Mouse (Mus musculus): Measurements from ENCODE around the gene Napa. TPM values are rescaled to one million over a fixed set of nuclear protein-coding genes. Genes with fewer than 3 reads are reported as not detected.
A peak's percentile ranks its signal among the peaks of the same experiment; 100 is the strongest.

Gene Napa
- polyA plus RNA-seq, 1 experiment from 2014 or later: 136 TPM

DNA sequence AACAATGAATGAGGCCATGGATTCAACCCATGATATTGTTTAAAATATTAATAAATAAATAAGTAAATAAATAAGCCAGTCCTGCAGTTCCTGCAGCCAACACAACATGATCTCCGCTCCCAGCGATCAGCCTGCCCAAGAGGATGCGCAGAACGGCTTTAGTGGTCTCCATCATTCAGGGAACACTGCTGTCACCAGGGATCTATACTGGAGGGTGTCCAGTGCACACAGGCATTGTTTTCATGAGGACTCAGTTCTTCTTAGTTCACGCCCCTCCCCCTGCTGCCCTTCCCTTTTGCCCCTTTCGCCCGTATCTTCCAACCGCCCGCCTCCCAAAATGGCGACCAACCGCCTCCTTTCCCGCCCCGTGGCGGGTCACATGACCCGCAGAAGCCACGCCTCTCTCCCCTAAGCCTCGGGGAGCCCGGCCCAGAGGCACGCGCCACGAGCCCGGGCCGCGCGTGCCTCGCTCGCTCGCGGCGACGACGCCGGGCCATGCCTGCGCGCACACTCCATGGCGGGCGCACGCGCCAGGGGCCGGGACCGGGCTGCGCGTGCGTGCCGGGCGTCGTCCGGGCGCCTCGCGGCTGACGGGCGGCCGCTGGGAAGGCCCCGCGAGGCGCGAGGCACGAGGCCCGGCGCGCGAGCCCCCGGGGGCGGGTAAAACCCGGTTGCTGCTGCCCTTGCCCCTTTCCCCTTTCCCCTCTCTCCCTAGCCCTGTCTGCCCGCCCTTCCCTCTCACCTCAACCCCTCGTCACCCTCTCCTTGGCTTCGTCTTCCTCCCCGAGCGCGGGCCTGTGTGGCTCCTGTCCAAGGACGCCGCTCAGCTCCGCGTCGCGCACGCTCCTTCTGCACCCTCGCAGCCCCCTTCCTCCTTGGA is 36.8 kb upstream of the Napa start, which contains the start of gene Zfp541:
Gene Zfp541, plus strand, starts transcription at position 596 of the 880 bp plus-strand sequence.
- Histone ChIP-seq H3K9me3 (ENCODE audit: control insufficient read depth, low read length) (no peaks in the 10 kb centered on the region), H3K4me2 (replicated peaks; ENCODE audit: low read depth) (no peak within 1 kb of the TSS), H3K4me1 (replicated peaks; ENCODE audit: control insufficient read depth, insufficient read depth) (no peaks in the 10 kb centered on the region), H3K36me3 (ENCODE audit: control insufficient read depth, insufficient read depth, low read length) (no peaks in the 10 kb centered on the region), H3K4me3 (ENCODE audit: low read depth, low read length) (0 out of 2 replicates have a peak within 1 kb of the TSS, but pooled peaks have one; percentile 6), H3K9ac (ENCODE audit: low read length) (no peak within 1 kb of the TSS), H3K27me3 (ENCODE audit: control insufficient read depth, insufficient read depth, low read length) (no peaks in the 10 kb centered on the region), H3K27ac (replicated peaks) (no peak within 1 kb of the TSS)
- WGBS: 46% methylated on average over 57 of the region's 80 CpGs
- TF ChIP-seq EP300 (optimal IDR thresholded peaks at IDR 0.05) (no peak), CTCF (IDR thresholded peaks at IDR 0.05; ENCODE audit: low read depth) (no peak)
- ATAC-seq (ENCODE audit: low FRiP score, low TSS enrichment): no peak
- DNase-seq (ENCODE audit: low spot score): no peak

- Histone ChIP-seq H3K9me3 (ENCODE audit: control insufficient read depth, low read length) (no peaks in the 10 kb centered on the region), H3K4me1 (replicated peaks; ENCODE audit: control insufficient read depth, insufficient read depth) (no peaks in the 10 kb centered on the region), H3K9ac (ENCODE audit: low read length) (no peak overlapping the region), H3K27ac (replicated peaks) (no peak overlapping the region), H3K4me2 (replicated peaks; ENCODE audit: low read depth) (no peak overlapping the region), H3K36me3 (ENCODE audit: control insufficient read depth, insufficient read depth, low read length) (no peaks in the 10 kb centered on the region), H3K4me3 (ENCODE audit: low read depth, low read length) (no peak overlapping the region), H3K27me3 (ENCODE audit: control insufficient read depth, insufficient read depth, low read length) (no peaks in the 10 kb centered on the region)
- ATAC-seq (ENCODE audit: low FRiP score, low TSS enrichment) (no peak), DNase-seq (ENCODE audit: low spot score) (no peak)
- WGBS: 73% methylated on average over 15 of the region's 15 CpGs
- TF ChIP-seq EP300 (optimal IDR thresholded peaks at IDR 0.05) (no peak), CTCF (IDR thresholded peaks at IDR 0.05; ENCODE audit: low read depth) (no peak)
These were observed 36.2 kb upstream of the Napa start for GRCm38 (mm10) chr7:16062099-16062420.

DNA sequence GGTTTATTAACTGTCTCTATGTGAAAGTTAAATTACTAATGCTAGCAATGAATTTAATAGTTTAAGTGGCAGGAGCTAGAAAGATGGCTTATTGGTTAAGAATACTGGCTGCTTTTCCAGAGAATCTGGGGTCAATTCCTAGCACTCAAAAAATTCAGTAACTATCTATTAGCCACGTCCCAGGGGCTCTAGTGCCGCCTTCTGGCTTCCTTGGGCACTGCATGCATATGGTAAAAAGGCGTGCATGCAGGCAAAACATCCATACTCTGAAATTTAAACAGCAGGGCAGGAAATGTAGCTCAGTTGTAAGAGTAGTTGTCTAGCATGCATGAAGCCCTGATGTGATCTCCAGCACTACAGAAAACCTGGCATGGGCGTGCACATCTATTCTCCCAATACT is 34.8 kb upstream of the Napa start:
- Histone ChIP-seq H3K4me1 (replicated peaks; ENCODE audit: control insufficient read depth, insufficient read depth) (no peaks in the 10 kb centered on the region), H3K9me3 (ENCODE audit: control insufficient read depth, low read length) (no peaks in the 10 kb centered on the region)
- DNase-seq (ENCODE audit: low spot score): no peak

GRCm38 (mm10) chr7:16070846-16071245 is 27.4 kb upstream of the Napa start:
- ATAC-seq (ENCODE audit: low FRiP score, low TSS enrichment) (no peak), DNase-seq (ENCODE audit: low spot score) (no peak)
- no peak overlapping the region for H3K4me3 ChIP-seq (ENCODE audit: low read depth, low read length)
- H3K27me3 ChIP-seq (ENCODE audit: control insufficient read depth, insufficient read depth, low read length): no peaks in the 10 kb centered on the region
- H3K9me3 ChIP-seq (ENCODE audit: control insufficient read depth, low read length): no peaks in the 10 kb centered on the region
- no peak overlapping the region for H3K9ac ChIP-seq (ENCODE audit: low read length)
- H3K36me3 ChIP-seq (ENCODE audit: control insufficient read depth, insufficient read depth, low read length): no peaks in the 10 kb centered on the region
- no peak overlapping the region for H3K27ac ChIP-seq (replicated peaks)
- no peak for TF ChIP-seq EP300 (optimal IDR thresholded peaks at IDR 0.05)
- no peak overlapping the region for H3K4me2 ChIP-seq (replicated peaks; ENCODE audit: low read depth)
- H3K4me1 ChIP-seq (replicated peaks; ENCODE audit: control insufficient read depth, insufficient read depth): no peaks in the 10 kb centered on the region

More for the DNA sequence above, 34.8 kb upstream of the Napa start:
- Histone ChIP-seq H3K27ac (replicated peaks) (no peak overlapping the region), H3K36me3 (ENCODE audit: control insufficient read depth, insufficient read depth, low read length) (no peaks in the 10 kb centered on the region), H3K27me3 (ENCODE audit: control insufficient read depth, insufficient read depth, low read length) (no peaks in the 10 kb centered on the region), H3K9ac (ENCODE audit: low read length) (no peak overlapping the region), H3K4me2 (replicated peaks; ENCODE audit: low read depth) (no peak overlapping the region), H3K4me3 (ENCODE audit: low read depth, low read length) (no peak overlapping the region)
- no peak for ATAC-seq (ENCODE audit: low FRiP score, low TSS enrichment)
- TF ChIP-seq EP300 (optimal IDR thresholded peaks at IDR 0.05): no peak
- peak; percentile 56 for TF ChIP-seq CTCF (IDR thresholded peaks at IDR 0.05; ENCODE audit: low read depth)
- WGBS: 34% methylated on average over 4 of the region's 4 CpGs

- 78% methylated on average over 6 of the region's 6 CpGs for WGBS
These were observed 26.4 kb upstream of the Napa start for GRCm38 (mm10) chr7:16071906-16072305.

DNA sequence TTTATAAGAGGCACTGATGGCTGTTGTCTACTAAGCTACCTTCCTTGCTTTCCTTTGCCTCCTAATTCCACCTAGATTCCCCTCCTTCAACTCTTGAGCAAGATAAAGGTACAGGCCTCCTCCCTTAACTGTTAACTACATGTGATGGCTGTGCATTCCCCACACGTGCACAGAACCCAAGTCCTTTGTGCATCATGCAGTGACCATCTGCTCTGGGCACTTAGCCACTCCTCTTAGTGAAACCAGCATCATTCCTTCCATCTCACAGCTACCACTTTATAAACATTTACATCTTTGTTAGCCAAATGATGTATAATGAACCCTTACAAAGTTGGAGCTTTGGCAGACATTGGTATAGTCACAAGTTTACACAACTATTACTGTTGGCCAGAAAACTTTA is 18.3 kb upstream of the Napa start:
- Histone ChIP-seq H3K36me3 (ENCODE audit: control insufficient read depth, insufficient read depth, low read length) (no peaks in the 10 kb centered on the region), H3K9ac (ENCODE audit: low read length) (no peak overlapping the region), H3K27ac (replicated peaks) (no peak overlapping the region), H3K4me1 (replicated peaks; ENCODE audit: control insufficient read depth, insufficient read depth) (no peaks in the 10 kb centered on the region), H3K9me3 (ENCODE audit: control insufficient read depth, low read length) (no peaks in the 10 kb centered on the region), H3K4me3 (ENCODE audit: low read depth, low read length) (no peak overlapping the region), H3K27me3 (ENCODE audit: control insufficient read depth, insufficient read depth, low read length) (no peaks in the 10 kb centered on the region), H3K4me2 (replicated peaks; ENCODE audit: low read depth) (no peak overlapping the region)
- no peak for DNase-seq (ENCODE audit: low spot score)
- WGBS: 41% methylated on average over 1 of the region's 1 CpGs
- no peak for ATAC-seq (ENCODE audit: low FRiP score, low TSS enrichment)
- no peak for TF ChIP-seq EP300 (optimal IDR thresholded peaks at IDR 0.05)
- no peak for TF ChIP-seq CTCF (IDR thresholded peaks at IDR 0.05; ENCODE audit: low read depth)

More at GRCm38 (mm10) chr7:16071906-16072305, 26.4 kb upstream of the Napa start:
- H3K4me1 ChIP-seq (replicated peaks; ENCODE audit: control insufficient read depth, insufficient read depth): no peaks in the 10 kb centered on the region
- H3K27ac ChIP-seq (replicated peaks): no peak overlapping the region
- no peaks in the 10 kb centered on the region for H3K9me3 ChIP-seq (ENCODE audit: control insufficient read depth, low read length)
- no peak overlapping the region for H3K4me2 ChIP-seq (replicated peaks; ENCODE audit: low read depth)
- TF ChIP-seq EP300 (optimal IDR thresholded peaks at IDR 0.05) (no peak), CTCF (IDR thresholded peaks at IDR 0.05; ENCODE audit: low read depth) (no peak)
- no peak overlapping the region for H3K9ac ChIP-seq (ENCODE audit: low read length)
- ATAC-seq (ENCODE audit: low FRiP score, low TSS enrichment): peak; percentile 80
- no peak overlapping the region for H3K4me3 ChIP-seq (ENCODE audit: low read depth, low read length)
- H3K36me3 ChIP-seq (ENCODE audit: control insufficient read depth, insufficient read depth, low read length): no peaks in the 10 kb centered on the region
- peak; percentile 18 for DNase-seq (ENCODE audit: low spot score)
- H3K27me3 ChIP-seq (ENCODE audit: control insufficient read depth, insufficient read depth, low read length): no peaks in the 10 kb centered on the region
